Mouse (Mus musculus) lung, postnatal 36 days (tissue): ENCODE results near the gene Gm3336.

Experiments
- DNase-seq: peaks from one replicate; pipeline ENCODE4 v3.0.0; 2022; ENCODE audit warnings: mixed read lengths

Gm3336 gene

GRCm38 (mm10) chr8:70718297-70718696 is at the start of gene Gm3336:
Gene Gm3336, plus strand, starts transcription at chr8:70718543.
- DNase-seq, result peak; percentile 82

GRCm38 (mm10) chr8:70671615-70672324 is 46.6 kb upstream of the Gm3336 start:
- DNase-seq, result peak; percentile 51

GRCm38 (mm10) chr8:70672325-70673078 is 45.8 kb upstream of the Gm3336 start:
- DNase-seq, result no peak

- DNase-seq, result peak; percentile 98
Observed at GRCm38 (mm10) chr8:70673079-70673856, 45.1 kb upstream of the Gm3336 start, which contains the start of gene Lsm4. Gene Lsm4, plus strand, starts transcription at chr8:70673248.

- no peak for DNase-seq
Observed at GRCm38 (mm10) chr8:70674109-70674508, 44.2 kb upstream of the Gm3336 start.

GRCm38 (mm10) chr8:70674716-70675115 is 43.6 kb upstream of the Gm3336 start:
- DNase-seq, result no peak

GRCm38 (mm10) chr8:70675336-70675735 is 43.0 kb upstream of the Gm3336 start:
- DNase-seq, result no peak

GRCm38 (mm10) chr8:70677451-70678080 is 40.8 kb upstream of the Gm3336 start:
- DNase-seq, result no peak

- no peak for DNase-seq
Observed at GRCm38 (mm10) chr8:70678679-70679078, 39.7 kb upstream of the Gm3336 start.

- no peak for DNase-seq
Observed at GRCm38 (mm10) chr8:70679404-70679803, 38.9 kb upstream of the Gm3336 start.

- no peak for DNase-seq
Observed at GRCm38 (mm10) chr8:70680039-70680438, 38.3 kb upstream of the Gm3336 start.

- no peak for DNase-seq
Observed at GRCm38 (mm10) chr8:70681410-70681809, 36.9 kb upstream of the Gm3336 start.

GRCm38 (mm10) chr8:70682193-70682592 is 36.1 kb upstream of the Gm3336 start:
- DNase-seq, result peak; percentile 84

- DNase-seq, result no peak
Observed at GRCm38 (mm10) chr8:70682692-70683091, 35.7 kb upstream of the Gm3336 start.

- DNase-seq, result no peak
Observed at GRCm38 (mm10) chr8:70684291-70684690, 34.1 kb upstream of the Gm3336 start.

- peak; percentile 62 for DNase-seq
Observed at GRCm38 (mm10) chr8:70687576-70687975, 30.8 kb upstream of the Gm3336 start.

- no peak for DNase-seq
Observed at GRCm38 (mm10) chr8:70688136-70688535, 30.2 kb upstream of the Gm3336 start.

GRCm38 (mm10) chr8:70689892-70690390 is 28.4 kb upstream of the Gm3336 start:
- DNase-seq, result no peak

- no peak for DNase-seq
Observed at GRCm38 (mm10) chr8:70691230-70691629, 27.1 kb upstream of the Gm3336 start.

GRCm38 (mm10) chr8:70691727-70692231 is 26.6 kb upstream of the Gm3336 start:
- DNase-seq, result no peak

GRCm38 (mm10) chr8:70693636-70694035 is 24.7 kb upstream of the Gm3336 start:
- DNase-seq, result no peak

- peak; percentile 83 for DNase-seq
Observed at GRCm38 (mm10) chr8:70695318-70696018, 22.9 kb upstream of the Gm3336 start.
